ENCODE assay signal across 8 mouse cellular contexts in the genomic region with DNA sequence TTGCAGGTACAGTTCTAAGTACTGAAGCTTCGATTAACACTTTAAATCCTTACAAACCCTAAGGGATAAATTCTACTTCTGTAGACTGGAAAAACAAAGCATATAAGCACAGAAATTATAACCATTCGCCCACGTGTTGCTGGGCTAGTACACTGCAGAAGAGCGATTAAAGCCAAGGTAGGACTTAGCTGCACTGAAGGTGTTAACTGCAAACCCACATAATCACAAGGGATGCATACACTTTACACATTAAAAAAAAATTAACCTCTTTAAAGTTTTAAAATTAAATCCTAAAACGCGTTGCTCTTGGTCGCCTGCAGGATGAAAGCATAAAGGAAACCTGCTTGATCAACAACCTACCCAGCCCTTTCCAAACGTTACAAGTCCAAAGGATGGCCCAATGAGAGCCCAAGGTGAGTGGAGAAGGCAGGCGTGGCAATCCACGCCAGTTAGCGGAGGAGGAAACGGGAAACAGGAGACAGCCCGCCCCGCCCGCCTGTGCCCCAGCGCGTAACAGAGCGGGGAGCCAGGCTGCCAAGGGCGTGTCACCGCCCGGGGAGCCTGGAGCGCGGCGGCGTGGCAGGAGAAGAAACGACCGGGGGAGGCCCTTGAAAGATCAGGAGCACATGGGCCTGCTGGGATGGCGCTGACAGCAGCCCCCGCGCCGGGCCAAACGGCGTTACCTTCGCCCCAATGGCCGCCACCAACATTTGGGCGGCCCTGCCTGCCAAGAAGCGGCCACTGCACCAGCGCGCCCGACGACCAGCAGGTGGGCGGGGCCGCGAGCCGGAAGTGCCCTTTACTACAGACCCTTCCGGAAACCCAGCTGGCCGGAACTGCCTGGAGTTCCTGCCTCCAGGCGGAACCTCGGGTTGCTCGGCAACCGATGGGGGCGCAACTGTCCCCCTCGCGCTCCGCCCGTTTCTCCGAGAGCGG. TPM values are rescaled to one million over a fixed set of nuclear protein-coding genes. Genes with fewer than 3 reads are reported as not detected.
DNase-seq lines count a peak whose midpoint lies in the region; ATAC-seq and TF ChIP-seq lines count a peak whose summit lies in the region.
"Not testable (repeated sequence)": the region's sequence is repeated elsewhere in the genome, so short reads cannot be mapped to it uniquely, and the experiment has no call there.

A gene (plus strand): TSS at position 498 of the 936 bp plus-strand sequence.

- not testable (repeated sequence) for H3K9me3 ChIP-seq in heart, embryonic 12.5 days (replicated peaks); kidney, embryonic 16.5 days (ENCODE audit: low read length)

- WGBS in heart, embryonic 12.5 days = 3% methylated on average over 55 of the region's 58 CpGs
- 2% methylated on average over 58 of the region's 58 CpGs for WGBS in kidney, embryonic 16.5 days
- 2% methylated on average over 58 of the region's 58 CpGs for WGBS in liver, adult 2 months

- not testable (repeated sequence) for H3K27me3 ChIP-seq in C2C12 (ENCODE audit: control insufficient read depth, insufficient read depth, insufficient read length); heart, embryonic 12.5 days (replicated peaks); kidney, embryonic 16.5 days (ENCODE audit: insufficient read depth, low read length); liver, adult 2 months (ENCODE audit: control insufficient read depth, insufficient read depth, low read length)

- H3K4me3 ChIP-seq in C2C12 (ENCODE audit: insufficient read depth, poor library complexity, severe bottlenecking) = peak within 1 kb of the TSS; percentile 43
- peak within 1 kb of the TSS; percentile 70 for H3K4me3 ChIP-seq in heart, embryonic 12.5 days
- H3K4me3 ChIP-seq in kidney, embryonic 16.5 days (ENCODE audit: low read length) = peak within 1 kb of the TSS; percentile 56
- H3K4me3 ChIP-seq in liver, adult 2 months (ENCODE audit: insufficient read depth, low read depth, low read length) = peak within 1 kb of the TSS; percentile 96

- not testable (repeated sequence) for H3K79me2 ChIP-seq in C2C12 (ENCODE audit: control insufficient read depth, insufficient read depth); liver, adult 2 months (ENCODE audit: control insufficient read depth, insufficient read depth, low read length)

- not testable (repeated sequence) for H3K36me3 ChIP-seq in C2C12 (ENCODE audit: control insufficient read depth, insufficient read depth); heart, embryonic 12.5 days; kidney, embryonic 16.5 days (ENCODE audit: insufficient read depth, low read length); liver, adult 2 months (ENCODE audit: control insufficient read depth, insufficient read depth, low read length)

- not testable (repeated sequence) for H3K79me3 ChIP-seq in C2C12 (ENCODE audit: low read depth)

- peak within 1 kb of the TSS; percentile 81 for H3K9ac ChIP-seq in heart, embryonic 12.5 days
- H3K9ac ChIP-seq in kidney, embryonic 16.5 days (replicated peaks; ENCODE audit: low read length) = peak within 1 kb of the TSS; percentile 71
- peak within 1 kb of the TSS; percentile 87 for H3K9ac ChIP-seq in liver, adult 2 months (ENCODE audit: low read depth, low read length)

- H3K4me1 ChIP-seq in heart, embryonic 12.5 days (replicated peaks); kidney, embryonic 16.5 days (ENCODE audit: insufficient read depth, low read length); liver, adult 2 months (ENCODE audit: control insufficient read depth, insufficient read depth, low read length): not testable (repeated sequence)

- TF ChIP-seq CTCF in C2C12 (IDR thresholded peaks at IDR 0.05; ENCODE audit: control insufficient read depth, insufficient read depth, insufficient read length); liver, adult 2 months (IDR thresholded peaks at IDR 0.05; ENCODE audit: low read depth, low read length): not testable (repeated sequence)

- peak; percentile 93 for ATAC-seq in erythroid progenitor cell, adult 5-6 weeks (replicated peaks; ENCODE audit: low FRiP score, poor library complexity, severe bottlenecking)
- peak; percentile 97 for ATAC-seq in heart, embryonic 12.5 days (ENCODE audit: insufficient number of reproducible peaks, low FRiP score)
- ATAC-seq in kidney, embryonic 16.5 days (ENCODE audit: low FRiP score, low TSS enrichment) = peak; percentile 99
- ATAC-seq in monocyte, adult 5-6 weeks (replicated peaks; ENCODE audit: insufficient number of reproducible peaks, low FRiP score, low TSS enrichment, poor library complexity, severe bottlenecking) = peak; percentile 79

- peak within 1 kb of the TSS; percentile 65 for H3K4me2 ChIP-seq in heart, embryonic 12.5 days
- H3K4me2 ChIP-seq in kidney, embryonic 16.5 days (replicated peaks; ENCODE audit: low read depth, low read length) = peak within 1 kb of the TSS; percentile 62

- peak within 1 kb of the TSS; percentile 97 for H3K27ac ChIP-seq in heart, embryonic 12.5 days (ENCODE audit: poor library complexity, severe bottlenecking)
- H3K27ac ChIP-seq in kidney, embryonic 16.5 days (ENCODE audit: low read length) = peak within 1 kb of the TSS; percentile 94
- H3K27ac ChIP-seq in liver, adult 2 months (replicated peaks; ENCODE audit: insufficient read depth, low read depth, low read length) = peak within 1 kb of the TSS; percentile 94

- peak; percentile 63 for DNase-seq in brain, embryonic 18.5 days (ENCODE audit: low read depth, low spot score)
- DNase-seq in liver, adult 2 months (ENCODE audit: extremely low read depth, low read depth, low spot score) = peak; percentile 82
- peak; percentile 76 to 81 for DNase-seq in spleen, postnatal 36 days (ENCODE audit: low spot score in 2 of 2)

- 0 out of 2 replicates have a peak, but pooled peaks have one; percentile 10 for TF ChIP-seq POLR2A in liver, adult 2 months (IDR thresholded peaks at IDR 0.05; ENCODE audit: extremely low read depth, insufficient read depth, low read length)

- peak within 1 kb of the TSS; percentile 81 for H3ac ChIP-seq in C2C12 (ENCODE audit: control insufficient read depth, insufficient read length, low read depth)

RNA-seq across cellular contexts. Expression of the gene that starts here (rescaled TPM):
- polyA plus RNA-seq in C2C12 (2012; fragmentation: generic; extraction: Trizol) = 29.2 TPM
- 27.8 and 39.0 TPM in 2 replicates for total RNA-seq in erythroid progenitor cell, adult 5-6 weeks (2015; ENCODE audit: low replicate concordance)
- 1.5 and 19.5 TPM in 2 replicates for total RNA-seq in erythroid progenitor cell, adult 5-6 weeks (2017; ENCODE audit: low replicate concordance)
- polyA plus RNA-seq in heart, embryonic 12.5 days (2016; fragmentation: Nextera tagmentation; extraction: Ambion mirVana) = 48.8 and 57.7 TPM in 2 replicates
- 60.3 and 65.3 TPM in 2 replicates for polyA plus RNA-seq in kidney, embryonic 16.5 days (2015; fragmentation: Nextera tagmentation; extraction: Ambion mirVana)
- 16.8 and 19.5 TPM in 2 replicates for total RNA-seq in liver, adult 2 months (2014; rRNA removed)
- polyA plus RNA-seq in liver, adult 2 months (2012; rRNA removed) = 46.8 and 48.1 TPM in 2 replicates
- 28.3 to 41.8 TPM (median 34.7 TPM) in 3 replicates for total RNA-seq in monocyte, adult 5-6 weeks (2017)

Comparison
In these comparisons a context has a peak if more than half of its experiments do, and no peak if none do; other contexts are left out.
1. Peak in every context shown above with its lines: DNase-seq, ATAC-seq, H3K4me3 ChIP-seq and H3K27ac ChIP-seq.
2. H3K4me3 ChIP-seq: peak in every context shown above with its lines; median percentile 96 in liver, adult 2 months; 70 in heart, embryonic 12.5 days; 56 in kidney, embryonic 16.5 days; 43 in C2C12.